Mouse (Mus musculus): ENCODE results near the gene Ddb1. TPM values are rescaled to one million over a fixed set of nuclear protein-coding genes. Genes with fewer than 3 reads are reported as not detected.

Ddb1 gene
- polyA plus RNA-seq, 1 experiment: 123 TPM

- Histone ChIP-seq H3K4me1 (ENCODE audit: control insufficient read depth, insufficient read depth, low read length) (no peaks in the 10 kb centered on the region), H3K4me3 (ENCODE audit: insufficient read depth, low read depth, low read length) (no peak overlapping the region), H3K27me3 (replicated peaks; ENCODE audit: control insufficient read depth, insufficient read depth, low read length) (no peaks in the 10 kb centered on the region), H3K36me3 (ENCODE audit: control insufficient read depth, insufficient read depth, low read length) (no peaks in the 10 kb centered on the region), H3K27ac (ENCODE audit: insufficient read depth, low read depth, low read length) (peak overlapping the region; percentile 49)
- WGBS: 59% methylated on average over 6 of the region's 6 CpGs
- TF ChIP-seq POLR2A (IDR thresholded peaks at IDR 0.05; ENCODE audit: low read depth, low read length) (no peak), CTCF (conservative IDR thresholded peaks at IDR 0.05; ENCODE audit: insufficient read depth, insufficient read length, low read depth, low read length) (no peak)
- DNase-seq: peak; percentile 41
These were observed 43.4 kb upstream of the Ddb1 start for GRCm38 (mm10) chr19:10561558-10562314.

- H3K4me1 ChIP-seq (ENCODE audit: control insufficient read depth, insufficient read depth, low read length): no peaks in the 10 kb centered on the region
- no peak for DNase-seq
- TF ChIP-seq POLR2A (IDR thresholded peaks at IDR 0.05; ENCODE audit: low read depth, low read length) (no peak), CTCF (conservative IDR thresholded peaks at IDR 0.05; ENCODE audit: insufficient read depth, insufficient read length, low read depth, low read length) (no peak)
- no peaks in the 10 kb centered on the region for H3K27me3 ChIP-seq (replicated peaks; ENCODE audit: control insufficient read depth, insufficient read depth, low read length)
- no peak overlapping the region for H3K4me3 ChIP-seq (ENCODE audit: insufficient read depth, low read depth, low read length)
- H3K36me3 ChIP-seq (ENCODE audit: control insufficient read depth, insufficient read depth, low read length): no peaks in the 10 kb centered on the region
- peak overlapping the region; percentile 49; the same call in 1 of the 2 replicates for H3K27ac ChIP-seq (ENCODE audit: insufficient read depth, low read depth, low read length)
- WGBS: 72% methylated on average over 5 of the region's 5 CpGs
These were observed 42.8 kb upstream of the Ddb1 start for GRCm38 (mm10) chr19:10562351-10562750.

- Histone ChIP-seq H3K4me1 (ENCODE audit: control insufficient read depth, insufficient read depth, low read length) (no peaks in the 10 kb centered on the region), H3K27me3 (replicated peaks; ENCODE audit: control insufficient read depth, insufficient read depth, low read length) (no peaks in the 10 kb centered on the region), H3K27ac (ENCODE audit: insufficient read depth, low read depth, low read length) (no peak overlapping the region), H3K4me3 (ENCODE audit: insufficient read depth, low read depth, low read length) (no peak overlapping the region), H3K36me3 (ENCODE audit: control insufficient read depth, insufficient read depth, low read length) (no peaks in the 10 kb centered on the region)
- 84% methylated on average over 6 of the region's 6 CpGs for WGBS
- TF ChIP-seq POLR2A (IDR thresholded peaks at IDR 0.05; ENCODE audit: low read depth, low read length) (no peak), CTCF (conservative IDR thresholded peaks at IDR 0.05; ENCODE audit: insufficient read depth, insufficient read length, low read depth, low read length) (no peak)
- no peak for DNase-seq
These were observed 40.8 kb upstream of the Ddb1 start for GRCm38 (mm10) chr19:10564278-10564677.

- H3K27me3 ChIP-seq (replicated peaks; ENCODE audit: control insufficient read depth, insufficient read depth, low read length): no peaks in the 10 kb centered on the region
- WGBS: 55% methylated on average over 4 of the region's 4 CpGs
- no peaks in the 10 kb centered on the region for H3K4me1 ChIP-seq (ENCODE audit: control insufficient read depth, insufficient read depth, low read length)
- H3K27ac ChIP-seq (ENCODE audit: insufficient read depth, low read depth, low read length): no peak overlapping the region
- no peak for DNase-seq
- TF ChIP-seq CTCF (conservative IDR thresholded peaks at IDR 0.05; ENCODE audit: insufficient read depth, insufficient read length, low read depth, low read length) (no peak), POLR2A (IDR thresholded peaks at IDR 0.05; ENCODE audit: low read depth, low read length) (no peak)
- H3K4me3 ChIP-seq (ENCODE audit: insufficient read depth, low read depth, low read length): no peak overlapping the region
- H3K36me3 ChIP-seq (ENCODE audit: control insufficient read depth, insufficient read depth, low read length): no peaks in the 10 kb centered on the region
These were observed 39.9 kb upstream of the Ddb1 start for GRCm38 (mm10) chr19:10565217-10565616.

- H3K36me3 ChIP-seq (ENCODE audit: control insufficient read depth, insufficient read depth, low read length): peaks cover 2% of the 10 kb centered on the region; the same call in 1 of the 2 replicates
These were observed 35.5 kb upstream of the Ddb1 start for GRCm38 (mm10) chr19:10569627-10570026.

GRCm38 (mm10) chr19:10576690-10577561 lies 28.2 kb upstream of the Ddb1 start, which contains the start of the genes Cyb561a3 and Tmem138:
Gene Cyb561a3, plus strand, starts transcription at chr19:10577172.
Gene Tmem138, minus strand, starts transcription at chr19:10577362.
- TF ChIP-seq CTCF (conservative IDR thresholded peaks at IDR 0.05; ENCODE audit: insufficient read depth, insufficient read length, low read depth, low read length) (peak; percentile 49), POLR2A (IDR thresholded peaks at IDR 0.05; ENCODE audit: low read depth, low read length) (peak; percentile 65)
- Histone ChIP-seq H3K4me3 (ENCODE audit: insufficient read depth, low read depth, low read length) (peak within 1 kb of the TSS; percentile 63), H3K27ac (ENCODE audit: insufficient read depth, low read depth, low read length) (peak within 1 kb of the TSS; percentile 86), H3K4me1 (ENCODE audit: control insufficient read depth, insufficient read depth, low read length) (peaks cover 3% of the 10 kb centered on the region; the same call in 1 of the 2 replicates), H3K27me3 (replicated peaks; ENCODE audit: control insufficient read depth, insufficient read depth, low read length) (no peaks in the 10 kb centered on the region), H3K36me3 (ENCODE audit: control insufficient read depth, insufficient read depth, low read length) (peaks cover 2% of the 10 kb centered on the region; the same call in 1 of the 2 replicates)
- DNase-seq: peak; percentile 97
- under 1% methylated on average over 44 of the region's 44 CpGs for WGBS

More at GRCm38 (mm10) chr19:10569627-10570026, 35.5 kb upstream of the Ddb1 start:
- TF ChIP-seq POLR2A (IDR thresholded peaks at IDR 0.05; ENCODE audit: low read depth, low read length) (no peak), CTCF (conservative IDR thresholded peaks at IDR 0.05; ENCODE audit: insufficient read depth, insufficient read length, low read depth, low read length) (no peak)
- no peak overlapping the region for H3K4me3 ChIP-seq (ENCODE audit: insufficient read depth, low read depth, low read length)
- no peaks in the 10 kb centered on the region for H3K27me3 ChIP-seq (replicated peaks; ENCODE audit: control insufficient read depth, insufficient read depth, low read length)
- DNase-seq: no peak
- WGBS: 95% methylated on average over 6 of the region's 6 CpGs
- H3K27ac ChIP-seq (ENCODE audit: insufficient read depth, low read depth, low read length): no peak overlapping the region
- H3K4me1 ChIP-seq (ENCODE audit: control insufficient read depth, insufficient read depth, low read length): no peaks in the 10 kb centered on the region
